In genomic region chr14:76610429-76611378, GRCm38 (mm10) we compare ENCODE assay signal across 9 mouse cellular contexts. TPM values are rescaled to one million over a fixed set of nuclear protein-coding genes. Genes with fewer than 3 reads are reported as not detected.
DNase-seq lines count a peak whose midpoint lies in the region; ATAC-seq and TF ChIP-seq lines count a peak whose summit lies in the region.
"Had no signal": no experiment of that assay in that cellular context is flagged by ENCODE, and none has a peak within 500 bp of the region (broad histone marks: within the 10 kb centered on the region; RNA-seq: fewer than 3 reads in every experiment).

No protein-coding gene starts in this region.

- H3K27ac ChIP-seq in gastrocnemius, adult 2 months = peak overlapping the region; percentile 63
- 0 out of 2 replicates have a peak overlapping the region, but pooled peaks have one; percentile 46 for H3K27ac ChIP-seq in kidney, embryonic 16.5 days (ENCODE audit: low read length)
- H3K27ac ChIP-seq: embryonic facial prominence, embryonic 12.5 days had no signal

- TF ChIP-seq POLR2A in brain, embryonic 14.5 days (IDR thresholded peaks at IDR 0.05; ENCODE audit: borderline replicate concordance, extremely low read depth, insufficient read depth, insufficient read length, poor library complexity, severe bottlenecking) = no peak

- no peak overlapping the region for H3K4me2 ChIP-seq in kidney, embryonic 16.5 days (replicated peaks; ENCODE audit: low read depth, low read length)
- H3K4me2 ChIP-seq: embryonic facial prominence, embryonic 12.5 days had no signal

- no peaks in the 10 kb centered on the region for H3K36me3 ChIP-seq in kidney, embryonic 16.5 days (ENCODE audit: insufficient read depth, low read length)
- H3K36me3 ChIP-seq: embryonic facial prominence, embryonic 12.5 days had no signal

- no peak for TF ChIP-seq CTCF in gastrocnemius, adult 2 months (IDR thresholded peaks at IDR 0.05)
- no peak for TF ChIP-seq CTCF in brain, embryonic 14.5 days (IDR thresholded peaks at IDR 0.05; ENCODE audit: borderline replicate concordance, extremely low read depth, insufficient read depth, insufficient read length)

- H3K9ac ChIP-seq in kidney, embryonic 16.5 days (replicated peaks; ENCODE audit: low read length) = no peak overlapping the region
- H3K9ac ChIP-seq: embryonic facial prominence, embryonic 12.5 days had no signal

- intact Hi-C loops in gastrocnemius, adult 2 months (cut with DNase I) = loop anchor here (5.0 to 10.0 kb wide), 2 partner anchors 103 to 264 kb away; no protein-coding TSS in a partner anchor
- intact Hi-C loops in gastrocnemius, postnatal 36 days (cut with DNase I) = no loop called here

- 38% methylated on average over 11 of the region's 11 CpGs for WGBS in kidney, embryonic 16.5 days

- H3K4me3 ChIP-seq in gastrocnemius, adult 2 months = peak overlapping the region; percentile 35; the same call in 1 of the 2 replicates
- H3K4me3 ChIP-seq in kidney, embryonic 16.5 days (ENCODE audit: low read length) = no peak overlapping the region
- H3K4me3 ChIP-seq: embryonic facial prominence, embryonic 12.5 days had no signal

- peak; percentile 64 for DNase-seq in gastrocnemius, adult 2 months
- DNase-seq in gastrocnemius, postnatal 36 days = no peak
- peak; percentile 94 for DNase-seq in brain, embryonic 14.5 days (ENCODE audit: low read depth)
- no peak for DNase-seq in adrenal gland, adult 2 months
- no peak for DNase-seq in adrenal gland, postnatal 36 days

- H3K9me3 ChIP-seq in kidney, embryonic 16.5 days (ENCODE audit: low read length) = no peaks in the 10 kb centered on the region
- H3K9me3 ChIP-seq: embryonic facial prominence, embryonic 12.5 days had no signal

- peak; percentile 93 for ATAC-seq in granulocyte monocyte progenitor cell, adult 5-6 weeks (replicated peaks; ENCODE audit: poor library complexity, severe bottlenecking)
- ATAC-seq in kidney, embryonic 16.5 days (ENCODE audit: low FRiP score, low TSS enrichment) = peak; percentile 63
- ATAC-seq in megakaryocyte progenitor cell, adult 5-6 weeks (replicated peaks; ENCODE audit: poor library complexity) = peak; percentile 84

- peaks cover 20% of the 10 kb centered on the region for H3K4me1 ChIP-seq in kidney, embryonic 16.5 days (ENCODE audit: insufficient read depth, low read length)

- H3K27me3 ChIP-seq in kidney, embryonic 16.5 days (ENCODE audit: insufficient read depth, low read length) = no peaks in the 10 kb centered on the region
- H3K27me3 ChIP-seq: embryonic facial prominence, embryonic 12.5 days had no signal

RNA-seq across cellular contexts. Expression of gene Serp2, which starts 54.0 kb away (rescaled TPM):
- total RNA-seq in gastrocnemius, adult 2 months (2021) = under 1 TPM in 1 of 2 experiments, not detected in 1; 0.64 TPM
- total RNA-seq in gastrocnemius, postnatal 36 days (2021) = under 1 TPM; 0.36 to 0.37 TPM
- polyA plus RNA-seq in brain, embryonic 14.5 days (2012; rRNA removed) = 115 and 121 TPM in 2 replicates
- total RNA-seq in granulocyte monocyte progenitor cell, adult 5-6 weeks (2014; fragmentation: Nextera tagmentation) = not detected in 2 replicates
- total RNA-seq in granulocyte monocyte progenitor cell, adult 5-6 weeks (2017) = not detected in 2 replicates
- polyA plus RNA-seq in kidney, embryonic 16.5 days (2015; fragmentation: Nextera tagmentation; extraction: Ambion mirVana) = 10.0 and 12.2 TPM in 2 replicates
- not detected in 2 replicates for total RNA-seq in megakaryocyte progenitor cell, adult 5-6 weeks (2015)
- total RNA-seq in megakaryocyte progenitor cell, adult 5-6 weeks (2017) = not detected in 2 replicates
- 1 to 10 TPM; 3.9 to 6.2 TPM for total RNA-seq in adrenal gland, adult 2 months (2021)
- polyA plus RNA-seq in adrenal gland, adult 2 months (2012; rRNA removed) = 8.3 and 9.3 TPM in 2 replicates
- total RNA-seq in adrenal gland, postnatal 36 days (2021) = 1 to 10 TPM; 4.2 to 6.4 TPM

Comparison
In these comparisons a context has a peak if more than half of its experiments do, and no peak if none do; other contexts are left out.
1. DNase-seq: peak in gastrocnemius, adult 2 months (single experiment) and brain, embryonic 14.5 days (single experiment); none in gastrocnemius, postnatal 36 days (0 of 2), adrenal gland, adult 2 months (single experiment) and adrenal gland, postnatal 36 days (0 of 2).
2. Peak in every context shown above with its lines, with median percentiles within 50 percentile points of each other: ATAC-seq.